Mouse (Mus musculus) liver, embryonic 11.5 days (tissue): ENCODE results near the gene Btg4. TPM values are rescaled to one million over a fixed set of nuclear protein-coding genes. Genes with fewer than 3 reads are reported as not detected.
A peak's percentile ranks its signal among the peaks of the same experiment; 100 is the strongest.

Source experiments
- ATAC-seq: fragments of 200-750 bp; cut with Nextera tagmentation; replicated peaks from 2 replicates; pipeline ENCODE4 v1.8.0; 2017; ENCODE audit warnings: moderate number of reproducible peaks, mild to moderate bottlenecking, moderate TSS enrichment, moderate library complexity; ENCODE audit not compliant: low FRiP score
- DNase-seq: peaks from one replicate; pipeline ENCODE4 v3.0.0-alpha.2; 2017; ENCODE audit warnings: low spot score
- H3K27ac ChIP-seq: fragments of 300-500 bp; sonication (generic); 2 replicates; pipeline ENCODE4 v1.5.1; 2014; ENCODE audit warnings: mild to moderate bottlenecking, low read depth, low read length, control low read depth
- H3K27me3 ChIP-seq: fragments of 300-500 bp; sonication (generic); replicated peaks from 2 replicates; pipeline ENCODE4 v1.6.1; 2014; ENCODE audit warnings: low read length, mixed read lengths; ENCODE audit not compliant: control insufficient read depth, insufficient read depth
- H3K36me3 ChIP-seq: fragments of 300-500 bp; sonication (generic); 2 replicates; pipeline ENCODE4 v1.6.1; 2014; ENCODE audit warnings: mild to moderate bottlenecking, low read length, moderate library complexity, mixed read lengths; ENCODE audit not compliant: control insufficient read depth, insufficient read depth
- H3K4me1 ChIP-seq: fragments of 300-500 bp; sonication (generic); replicated peaks from 2 replicates; pipeline ENCODE4 v1.6.1; 2014; ENCODE audit warnings: low read length, mixed read lengths; ENCODE audit not compliant: control insufficient read depth, insufficient read depth
- H3K4me2 ChIP-seq: fragments of 300-500 bp; sonication (generic); 2 replicates; pipeline ENCODE4 v1.6.1; 2014; ENCODE audit warnings: mild to moderate bottlenecking, control low read depth, moderate library complexity
- H3K4me3 ChIP-seq: fragments of 300-500 bp; sonication (generic); 2 replicates; pipeline ENCODE4 v1.5.1; 2014; ENCODE audit warnings: low read depth, low read length, control low read depth
- H3K9ac ChIP-seq: fragments of 300-500 bp; sonication (generic); 2 replicates; pipeline ENCODE4 v1.6.1; 2014; ENCODE audit warnings: low read depth, low read length, control low read depth
- H3K9me3 ChIP-seq: fragments of 300-500 bp; sonication (generic); 2 replicates; pipeline ENCODE4 v1.6.1; 2016; ENCODE audit warnings: low read length, inconsistent platforms, mixed read lengths; ENCODE audit not compliant: control insufficient read depth
- WGBS: fragments of 180-500 bp; shearing (Covaris S2); extraction: QIAGEN DNeasy Blood & Tissue Kit; methylation state at CpG from one replicate; pipeline ENCODE4 v1.1.7; 2014; 5-methylcytosine and 5-hydroxymethylcytosine counted together
- polyA plus RNA-seq: library from polyadenylated mRNA; unstranded; fragments of >200 nt; fragmentation: Nextera tagmentation; extraction: Ambion mirVana; gene quantifications from 2 replicates; pipeline ENCODE4 v1.2.1, GENCODE M21; 2014

Btg4 gene
- polyA plus RNA-seq, 1 experiment from 2014 or later: not detected

DNA sequence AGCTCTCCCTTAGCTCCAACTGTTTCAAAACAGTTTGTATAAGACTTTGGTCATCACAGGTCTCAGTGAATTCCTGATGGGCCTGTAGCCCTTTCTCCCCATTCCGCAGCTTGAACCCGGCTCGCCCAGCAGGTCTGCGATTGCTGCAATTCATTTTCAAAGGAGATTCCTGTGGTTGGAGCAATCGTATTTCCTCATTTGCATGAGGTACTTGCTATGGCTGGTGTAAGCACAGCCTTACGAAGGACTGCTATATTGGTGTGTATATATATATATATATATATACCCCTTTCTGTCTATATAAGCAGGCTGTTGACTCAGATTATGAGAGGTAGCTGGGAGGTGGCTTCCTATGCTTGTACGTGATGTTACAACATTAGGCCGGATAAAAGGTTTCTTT lies 28.4 kb upstream of the Btg4 start:
- H3K27me3 ChIP-seq: no peaks in the 10 kb centered on the region
- no peaks in the 10 kb centered on the region for H3K9me3 ChIP-seq
- ATAC-seq: no peak
- no peaks in the 10 kb centered on the region for H3K36me3 ChIP-seq
- H3K4me3 ChIP-seq: no peak overlapping the region
- no peak overlapping the region for H3K27ac ChIP-seq
- no peak overlapping the region for H3K9ac ChIP-seq
- no peaks in the 10 kb centered on the region for H3K4me1 ChIP-seq
- no peak overlapping the region for H3K4me2 ChIP-seq
- WGBS: 65% methylated on average over 8 of the region's 8 CpGs
- DNase-seq: no peak

GRCm38 (mm10) chr9:51032785-51033529 lies 27.7 kb upstream of the Btg4 start:
- ATAC-seq (no peak), DNase-seq (no peak)
- H3K27ac ChIP-seq: no peak overlapping the region
- no peaks in the 10 kb centered on the region for H3K4me1 ChIP-seq
- H3K9me3 ChIP-seq: no peaks in the 10 kb centered on the region
- no peak overlapping the region for H3K4me2 ChIP-seq
- H3K27me3 ChIP-seq: no peaks in the 10 kb centered on the region
- WGBS: 75% methylated on average over 3 of the region's 3 CpGs
- H3K36me3 ChIP-seq: no peaks in the 10 kb centered on the region
- H3K4me3 ChIP-seq: no peak overlapping the region
- no peak overlapping the region for H3K9ac ChIP-seq

DNA sequence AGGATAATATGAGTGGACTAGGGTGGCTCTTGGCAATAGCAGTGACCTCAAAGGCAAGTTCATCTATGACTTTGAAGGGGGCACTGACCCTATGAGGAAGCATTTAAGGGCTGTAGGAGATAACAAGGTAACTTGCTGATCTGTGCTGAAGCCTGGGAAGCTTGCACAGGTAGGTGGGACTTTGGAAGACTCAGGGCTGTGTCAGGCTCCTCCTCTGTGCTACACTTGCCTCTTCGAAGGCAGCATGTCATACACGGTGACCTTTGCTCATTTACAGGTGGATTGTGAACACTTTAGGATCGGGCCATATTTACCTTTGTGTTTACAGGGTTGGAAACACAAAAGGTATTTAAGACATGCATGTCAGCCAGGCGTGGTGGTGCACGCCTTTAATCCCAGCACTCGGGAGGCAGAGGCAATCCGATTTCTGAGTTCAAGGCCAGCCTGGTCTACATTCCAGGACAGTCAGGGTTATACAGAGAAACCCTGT lies 19.2 kb upstream of the Btg4 start:
- Histone ChIP-seq H3K9ac (no peak overlapping the region), H3K27me3 (no peaks in the 10 kb centered on the region), H3K36me3 (no peaks in the 10 kb centered on the region), H3K27ac (no peak overlapping the region), H3K9me3 (no peaks in the 10 kb centered on the region), H3K4me3 (no peak overlapping the region), H3K4me2 (no peak overlapping the region), H3K4me1 (no peaks in the 10 kb centered on the region)
- ATAC-seq (no peak), DNase-seq (no peak)
- WGBS: 85% methylated on average over 7 of the region's 7 CpGs

DNA sequence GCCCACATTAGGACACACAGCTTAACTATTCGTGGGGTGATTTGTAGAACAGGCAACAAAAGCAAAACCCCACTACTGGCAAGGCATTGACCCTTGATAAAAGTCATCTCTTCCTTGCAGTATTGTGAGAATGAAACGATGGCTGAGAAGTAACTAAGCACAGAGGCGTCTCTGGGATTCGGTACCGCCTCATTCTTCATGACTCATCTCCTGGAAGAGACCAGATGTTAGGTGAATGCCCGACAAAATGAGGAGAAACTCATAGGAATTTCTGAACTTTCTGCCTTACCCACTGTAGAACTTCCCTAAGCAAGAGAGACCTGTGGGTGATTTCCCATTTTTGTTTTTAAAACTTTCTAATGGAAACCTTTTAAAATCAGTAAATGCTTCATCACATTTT lies 18.6 kb upstream of the Btg4 start:
- WGBS: 72% methylated on average over 6 of the region's 6 CpGs

DNA sequence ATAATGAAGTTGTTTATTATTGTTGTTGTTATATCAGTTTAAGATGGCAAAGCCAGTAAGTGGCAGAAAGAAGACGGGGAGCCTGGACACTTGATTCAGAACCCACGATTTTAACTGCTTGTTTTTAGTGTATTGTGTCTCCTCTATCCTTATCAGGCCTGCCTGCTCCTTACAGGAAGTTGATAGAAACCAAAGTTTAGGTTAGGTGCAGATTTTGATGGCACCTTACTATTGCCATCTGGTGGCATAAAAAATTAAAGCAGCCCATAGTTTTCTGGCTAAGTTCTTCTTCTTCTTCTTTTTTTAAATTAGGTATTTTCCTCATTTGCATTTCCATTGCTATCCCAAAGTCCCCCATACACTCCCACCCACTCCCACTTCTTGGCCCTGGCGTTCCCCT lies 8.5 kb upstream of the Btg4 start:
- DNase-seq (no peak), ATAC-seq (no peak)
- Histone ChIP-seq H3K4me3 (no peak overlapping the region), H3K36me3 (no peaks in the 10 kb centered on the region), H3K27me3 (no peaks in the 10 kb centered on the region), H3K27ac (no peak overlapping the region), H3K4me2 (no peak overlapping the region), H3K4me1 (no peaks in the 10 kb centered on the region; the same call in 1 of the 2 replicates), H3K9me3 (no peaks in the 10 kb centered on the region), H3K9ac (no peak overlapping the region)
- 43% methylated on average over 3 of the region's 3 CpGs for WGBS

More for the DNA sequence above, 18.6 kb upstream of the Btg4 start:
- no peak overlapping the region for H3K9ac ChIP-seq
- H3K4me1 ChIP-seq: no peaks in the 10 kb centered on the region
- H3K27ac ChIP-seq: no peak overlapping the region
- H3K9me3 ChIP-seq: no peaks in the 10 kb centered on the region
- no peak for ATAC-seq
- no peak for DNase-seq
- no peak overlapping the region for H3K4me3 ChIP-seq
- no peaks in the 10 kb centered on the region for H3K27me3 ChIP-seq
- H3K4me2 ChIP-seq: no peak overlapping the region
- H3K36me3 ChIP-seq: no peaks in the 10 kb centered on the region

DNA sequence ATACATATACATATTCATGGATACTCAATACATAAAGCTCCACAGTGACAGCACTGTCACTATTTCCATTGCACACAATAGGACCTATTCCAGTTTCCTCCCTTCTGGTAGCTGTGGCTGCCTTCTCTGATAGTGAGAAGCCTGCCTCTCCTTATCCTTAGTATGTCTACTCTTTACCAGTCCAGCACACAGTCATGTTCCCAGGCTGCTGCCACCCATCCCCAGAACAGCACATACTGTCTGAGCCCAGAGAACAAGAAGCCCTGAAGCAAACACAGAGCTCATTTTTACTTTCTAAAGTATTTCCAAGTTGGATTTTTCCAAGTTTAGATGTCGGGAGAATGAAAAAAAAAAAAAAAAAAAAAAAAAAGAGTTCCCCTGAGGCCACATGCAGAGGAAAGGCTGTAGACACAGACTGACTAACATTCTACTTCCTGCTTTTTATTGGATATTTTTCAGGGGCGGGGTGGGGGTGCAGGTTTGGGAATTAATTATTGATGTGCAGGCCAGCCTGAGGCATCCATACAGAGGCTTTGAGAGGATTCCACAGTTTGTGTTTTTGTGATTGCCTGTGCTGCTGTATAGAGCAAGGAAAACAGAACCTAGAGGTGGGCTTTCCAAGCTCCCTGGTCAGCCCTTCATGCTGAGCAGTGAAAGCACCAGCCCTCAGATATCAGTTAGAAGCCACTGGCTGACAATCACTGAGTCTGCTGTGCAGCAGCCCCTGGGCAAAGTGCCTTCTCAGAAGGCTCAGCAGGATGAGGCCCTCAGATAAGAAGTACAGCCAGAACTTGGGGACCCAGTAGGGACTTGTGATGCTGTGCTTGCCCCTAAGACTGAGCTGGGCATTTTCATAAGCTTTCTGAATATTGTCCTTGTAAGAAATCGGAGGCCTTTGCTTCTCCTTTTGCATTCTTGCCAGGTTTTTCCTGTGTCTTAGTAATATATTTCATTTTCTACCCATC lies 4.1 kb upstream of the Btg4 start:
- Histone ChIP-seq H3K27me3 (no peaks in the 10 kb centered on the region), H3K4me2 (no peak overlapping the region), H3K27ac (no peak overlapping the region), H3K9me3 (no peaks in the 10 kb centered on the region), H3K9ac (no peak overlapping the region), H3K4me3 (no peak overlapping the region), H3K36me3 (no peaks in the 10 kb centered on the region), H3K4me1 (no peaks in the 10 kb centered on the region; the same call in 1 of the 2 replicates)
- ATAC-seq: peak; percentile 39; the same call in 1 of the 2 replicates
- WGBS: 67% methylated on average over 3 of the region's 3 CpGs
- DNase-seq: no peak

DNA sequence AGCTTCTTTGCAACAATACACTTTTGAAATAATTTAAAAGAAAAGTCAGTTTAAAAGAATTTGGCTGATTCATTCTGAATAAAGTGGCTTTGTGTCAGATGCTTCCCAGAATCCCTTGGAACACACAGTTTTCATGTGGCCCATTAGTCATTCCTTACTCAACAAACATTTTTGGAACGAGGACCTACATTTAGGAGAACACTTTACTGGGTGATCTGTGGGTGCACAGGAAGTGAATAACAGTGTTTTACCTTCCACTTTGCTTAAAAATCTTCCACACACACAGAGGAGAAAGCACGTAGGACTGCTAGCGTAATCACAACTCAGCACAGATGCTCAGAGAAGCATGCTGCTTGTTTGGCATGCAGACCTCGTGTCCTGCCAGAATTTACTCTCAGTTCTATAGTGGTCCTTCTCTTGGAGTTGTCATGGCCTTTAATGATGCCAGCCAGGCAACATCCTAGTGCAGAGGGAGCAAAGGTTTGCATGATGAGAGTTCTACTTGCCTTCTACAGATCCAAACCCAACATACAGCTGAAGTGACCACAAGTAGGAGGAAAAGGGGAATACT lies 1.7 kb upstream of the Btg4 start:
- no peaks in the 10 kb centered on the region; the same call in 1 of the 2 replicates for H3K4me1 ChIP-seq
- no peak for ATAC-seq

DNA sequence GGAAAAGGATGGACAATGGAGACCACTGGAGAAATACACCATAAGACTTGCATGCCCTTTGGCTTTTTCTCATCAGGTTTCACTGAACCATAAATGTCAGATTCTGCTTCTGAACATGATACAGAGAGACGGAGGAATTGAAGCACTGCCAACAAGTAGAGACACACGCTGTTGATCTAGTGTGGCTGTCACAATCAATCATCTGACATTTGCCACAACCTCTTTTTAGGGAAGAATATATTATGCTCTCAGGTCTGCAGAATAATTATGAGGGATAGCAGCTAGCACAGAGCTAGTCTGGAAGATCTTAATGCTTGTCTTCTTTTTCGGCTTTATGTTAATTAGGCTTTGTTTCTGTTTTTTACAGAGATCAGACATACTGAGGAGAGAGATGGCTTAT lies 7.5 kb downstream of the Btg4 start:
- no peak for DNase-seq
- Histone ChIP-seq H3K27me3 (no peaks in the 10 kb centered on the region), H3K27ac (no peak overlapping the region), H3K36me3 (no peaks in the 10 kb centered on the region), H3K4me1 (peaks cover 2% of the 10 kb centered on the region; the same call in 1 of the 2 replicates), H3K4me3 (no peak overlapping the region), H3K9me3 (no peaks in the 10 kb centered on the region), H3K9ac (no peak overlapping the region), H3K4me2 (no peak overlapping the region)
- WGBS: 74% methylated on average over 3 of the region's 3 CpGs
- no peak for ATAC-seq

More for the DNA sequence above, 1.7 kb upstream of the Btg4 start:
- Histone ChIP-seq H3K4me2 (no peak overlapping the region), H3K27me3 (no peaks in the 10 kb centered on the region), H3K36me3 (no peaks in the 10 kb centered on the region), H3K9me3 (no peaks in the 10 kb centered on the region), H3K27ac (no peak overlapping the region), H3K9ac (no peak overlapping the region), H3K4me3 (no peak overlapping the region)
- WGBS: 74% methylated on average over 4 of the region's 4 CpGs
- DNase-seq: no peak
